Mouse (Mus musculus): Measurements from ENCODE around the gene Cox5a. TPM values are rescaled to one million over a fixed set of nuclear protein-coding genes. Genes with fewer than 3 reads are reported as not detected.

Cox5a gene
- 1,314 and 1,348 TPM in 2 replicates for polyA plus RNA-seq (2015; fragmentation: Nextera tagmentation; extraction: Ambion mirVana)

GRCm38 (mm10) chr9:57521056-57521911, at the start of gene Cox5a:
Gene Cox5a, plus strand, starts transcription at chr9:57521274.
- Histone ChIP-seq H3K9me3 (replicated peaks; ENCODE audit: low read length) (no peaks in the 10 kb centered on the region), H3K4me2 (ENCODE audit: low read length) (peak within 1 kb of the TSS; percentile 62), H3K9ac (ENCODE audit: low read depth, low read length) (peak within 1 kb of the TSS; percentile 93), H3K36me3 (ENCODE audit: insufficient read depth, low read length) (no peaks in the 10 kb centered on the region), H3K4me3 (replicated peaks; ENCODE audit: low read depth, low read length) (peak within 1 kb of the TSS; percentile 89), H3K4me1 (replicated peaks; ENCODE audit: insufficient read depth, low read length) (0 out of 2 replicates have a peak, but pooled peaks cover 6% of the 10 kb centered on the region), H3K27me3 (ENCODE audit: insufficient read depth, low read length) (no peaks in the 10 kb centered on the region), H3K27ac (peak within 1 kb of the TSS; percentile 97)
- DNase-seq (ENCODE audit: low spot score) (peak; percentile 96), ATAC-seq (replicated peaks; ENCODE audit: low FRiP score, low read depth) (peak; percentile 97)
- no peak; the same call in 1 of the 2 replicates for TF ChIP-seq CTCF (IDR thresholded peaks at IDR 0.05; ENCODE audit: low read depth)
- WGBS: under 1% methylated on average over 94 of the region's 95 CpGs

- DNase-seq (ENCODE audit: low spot score) (peak; percentile 91), ATAC-seq (replicated peaks; ENCODE audit: low FRiP score, low read depth) (no peak; the same call in 1 of the 2 replicates)
- Histone ChIP-seq H3K4me2 (ENCODE audit: low read length) (no peak overlapping the region), H3K4me1 (replicated peaks; ENCODE audit: insufficient read depth, low read length) (no peaks in the 10 kb centered on the region), H3K27ac (no peak overlapping the region), H3K4me3 (replicated peaks; ENCODE audit: low read depth, low read length) (no peak overlapping the region), H3K9me3 (replicated peaks; ENCODE audit: low read length) (no peaks in the 10 kb centered on the region), H3K9ac (ENCODE audit: low read depth, low read length) (no peak overlapping the region), H3K36me3 (ENCODE audit: insufficient read depth, low read length) (no peaks in the 10 kb centered on the region), H3K27me3 (ENCODE audit: insufficient read depth, low read length) (no peaks in the 10 kb centered on the region)
- peak; percentile 97 for TF ChIP-seq CTCF (IDR thresholded peaks at IDR 0.05; ENCODE audit: low read depth)
- WGBS: 12% methylated on average over 7 of the region's 7 CpGs
These were observed 35.3 kb upstream of the Cox5a start for GRCm38 (mm10) chr9:57485774-57486173.

- ATAC-seq (replicated peaks; ENCODE audit: low FRiP score, low read depth): no peak
- TF ChIP-seq CTCF (IDR thresholded peaks at IDR 0.05; ENCODE audit: low read depth): no peak
- Histone ChIP-seq H3K4me3 (replicated peaks; ENCODE audit: low read depth, low read length) (no peak overlapping the region), H3K9ac (ENCODE audit: low read depth, low read length) (no peak overlapping the region), H3K9me3 (replicated peaks; ENCODE audit: low read length) (no peaks in the 10 kb centered on the region), H3K4me1 (replicated peaks; ENCODE audit: insufficient read depth, low read length) (no peaks in the 10 kb centered on the region), H3K36me3 (ENCODE audit: insufficient read depth, low read length) (no peaks in the 10 kb centered on the region), H3K27me3 (ENCODE audit: insufficient read depth, low read length) (no peaks in the 10 kb centered on the region), H3K4me2 (ENCODE audit: low read length) (no peak overlapping the region), H3K27ac (no peak overlapping the region)
- 61% methylated on average over 7 of the region's 7 CpGs for WGBS
- DNase-seq (ENCODE audit: low spot score): no peak
These were observed 33.3 kb upstream of the Cox5a start for GRCm38 (mm10) chr9:57487807-57488206.

GRCm38 (mm10) chr9:57493532-57493931, 27.5 kb upstream of the Cox5a start:
- DNase-seq (ENCODE audit: low spot score) (no peak), ATAC-seq (replicated peaks; ENCODE audit: low FRiP score, low read depth) (no peak)
- H3K9me3 ChIP-seq (replicated peaks; ENCODE audit: low read length): no peaks in the 10 kb centered on the region
- no peak overlapping the region for H3K4me2 ChIP-seq (ENCODE audit: low read length)
- TF ChIP-seq CTCF (IDR thresholded peaks at IDR 0.05; ENCODE audit: low read depth): no peak
- no peak overlapping the region for H3K9ac ChIP-seq (ENCODE audit: low read depth, low read length)
- H3K4me3 ChIP-seq (replicated peaks; ENCODE audit: low read depth, low read length): no peak overlapping the region
- H3K36me3 ChIP-seq (ENCODE audit: insufficient read depth, low read length): no peaks in the 10 kb centered on the region
- H3K27me3 ChIP-seq (ENCODE audit: insufficient read depth, low read length): no peaks in the 10 kb centered on the region
- H3K27ac ChIP-seq: no peak overlapping the region
- no peaks in the 10 kb centered on the region for H3K4me1 ChIP-seq (replicated peaks; ENCODE audit: insufficient read depth, low read length)
- WGBS: 92% methylated on average over 2 of the region's 2 CpGs

- no peaks in the 10 kb centered on the region for H3K9me3 ChIP-seq (replicated peaks; ENCODE audit: low read length)
- H3K4me3 ChIP-seq (replicated peaks; ENCODE audit: low read depth, low read length): no peak overlapping the region
- H3K36me3 ChIP-seq (ENCODE audit: insufficient read depth, low read length): no peaks in the 10 kb centered on the region
- H3K4me1 ChIP-seq (replicated peaks; ENCODE audit: insufficient read depth, low read length): no peaks in the 10 kb centered on the region
- H3K9ac ChIP-seq (ENCODE audit: low read depth, low read length): no peak overlapping the region
- H3K27me3 ChIP-seq (ENCODE audit: insufficient read depth, low read length): no peaks in the 10 kb centered on the region
- H3K4me2 ChIP-seq (ENCODE audit: low read length): no peak overlapping the region
- H3K27ac ChIP-seq: no peak overlapping the region
- no peak for DNase-seq (ENCODE audit: low spot score)
- ATAC-seq (replicated peaks; ENCODE audit: low FRiP score, low read depth): no peak
- TF ChIP-seq CTCF (IDR thresholded peaks at IDR 0.05; ENCODE audit: low read depth): no peak
These were observed 26.1 kb upstream of the Cox5a start for GRCm38 (mm10) chr9:57494970-57495369.

- no peak overlapping the region for H3K27ac ChIP-seq
- no peak for TF ChIP-seq CTCF (IDR thresholded peaks at IDR 0.05; ENCODE audit: low read depth)
- H3K9ac ChIP-seq (ENCODE audit: low read depth, low read length): no peak overlapping the region
- no peak overlapping the region for H3K4me2 ChIP-seq (ENCODE audit: low read length)
- DNase-seq (ENCODE audit: low spot score) (no peak), ATAC-seq (replicated peaks; ENCODE audit: low FRiP score, low read depth) (no peak)
- H3K9me3 ChIP-seq (replicated peaks; ENCODE audit: low read length): no peaks in the 10 kb centered on the region
- no peaks in the 10 kb centered on the region for H3K36me3 ChIP-seq (ENCODE audit: insufficient read depth, low read length)
- H3K4me1 ChIP-seq (replicated peaks; ENCODE audit: insufficient read depth, low read length): no peaks in the 10 kb centered on the region
- peaks cover 2% of the 10 kb centered on the region; the same call in 1 of the 2 replicates for H3K27me3 ChIP-seq (ENCODE audit: insufficient read depth, low read length)
- 49% methylated on average over 5 of the region's 5 CpGs for WGBS
- no peak overlapping the region for H3K4me3 ChIP-seq (replicated peaks; ENCODE audit: low read depth, low read length)
These were observed 23.8 kb upstream of the Cox5a start for GRCm38 (mm10) chr9:57497236-57497635.
